Mouse (Mus musculus) stomach, postnatal 0 days (tissue): Measurements from ENCODE around the gene Sox12.

Source experiments
- CTCF ChIP-seq: IDR thresholded peaks from 2 replicates; pipeline ENCODE4 v1.5.1; 2016; ENCODE audit warnings: antibody characterized with exemption, low read depth, mild to moderate bottlenecking, moderate library complexity
- EP300 ChIP-seq: optimal IDR thresholded peaks from 2 replicates; pipeline ENCODE3; 2016; ENCODE audit warnings: antibody characterized with exemption

DNA sequence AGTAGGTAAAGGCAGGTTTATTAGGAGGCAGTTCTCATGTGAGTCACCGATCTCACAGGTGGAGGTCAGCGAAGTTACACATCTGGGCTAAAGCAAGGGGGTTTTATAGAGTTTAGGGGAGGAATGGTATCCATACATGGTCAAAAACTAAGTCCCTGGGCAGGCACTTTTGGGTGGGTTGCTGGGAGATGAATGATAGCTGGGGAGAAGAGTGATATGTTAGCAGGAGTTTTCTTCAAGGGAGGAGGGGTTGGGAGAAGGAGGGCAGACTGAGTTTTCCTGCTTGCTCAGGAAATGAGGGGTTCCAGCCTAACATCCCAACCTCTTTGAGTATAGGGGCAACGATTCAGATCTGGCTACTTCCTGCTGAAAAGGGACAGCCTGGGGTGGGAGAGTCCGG lies 17.4 kb upstream of the Sox12 start, which contains the start of gene 6820408C15Rik:
- no peak for TF ChIP-seq CTCF
- no peak for TF ChIP-seq EP300
